Mouse (Mus musculus) liver, postnatal 0 days (tissue): Measurements from ENCODE around the gene Tmem229b.

Source experiments
- CTCF ChIP-seq: sonication (generic); IDR thresholded peaks from 2 replicates; pipeline ENCODE4 v1.5.1; 2016; ENCODE audit warnings: antibody characterized with exemption, low read depth
- EP300 ChIP-seq: IDR thresholded peaks from 2 replicates; pipeline ENCODE4 v1.6.1; 2016; ENCODE audit warnings: antibody characterized with exemption, low read depth, mild to moderate bottlenecking

GRCm38 (mm10) chr12:79016109-79016508 lies 8.7 kb upstream of the Tmem229b start:
- TF ChIP-seq CTCF (no peak), EP300 (no peak)
